Mouse (Mus musculus) left cerebral cortex, adult 8-10 months (tissue): ENCODE measurements around the gene Epb41l5. TPM values are rescaled to one million over a fixed set of nuclear protein-coding genes. Genes with fewer than 3 reads are reported as not detected.

Experiments
- DNase-seq, 2 experiments: peaks; one replicate each; pipeline ENCODE4 v3.0.0; 2022; ENCODE audit warnings: low spot score in 2 of 2
- total RNA-seq, 4 experiments: library from RNA; stranded (reverse); gene quantifications; 2 replicates each; pipeline ENCODE4 v1.2.4; 2022

Gene Epb41l5
- total RNA-seq, 4 experiments from 2014 or later = 7.0 to 10.8 (median 7.9) TPM

DNA sequence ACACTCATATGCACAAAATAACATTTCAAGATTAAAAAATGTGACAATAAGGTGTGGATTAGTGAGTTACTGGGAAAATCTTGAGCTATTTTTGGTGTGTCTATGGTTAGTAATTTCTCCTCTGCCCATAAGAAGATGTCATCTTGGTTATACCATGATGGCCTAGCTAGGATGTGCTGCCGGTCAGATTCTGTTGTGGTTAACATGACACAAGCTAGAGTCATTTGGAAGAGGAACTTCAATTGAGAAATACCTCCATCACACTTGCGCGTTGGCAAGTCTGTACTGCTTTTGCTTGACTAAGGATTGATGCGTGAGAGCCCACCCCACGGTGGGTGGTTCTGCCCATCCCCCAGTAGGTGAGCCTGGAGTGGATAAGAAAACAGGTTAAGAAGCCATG, 114.5 kb downstream of the Epb41l5 start:
- DNase-seq = no peak

DNA sequence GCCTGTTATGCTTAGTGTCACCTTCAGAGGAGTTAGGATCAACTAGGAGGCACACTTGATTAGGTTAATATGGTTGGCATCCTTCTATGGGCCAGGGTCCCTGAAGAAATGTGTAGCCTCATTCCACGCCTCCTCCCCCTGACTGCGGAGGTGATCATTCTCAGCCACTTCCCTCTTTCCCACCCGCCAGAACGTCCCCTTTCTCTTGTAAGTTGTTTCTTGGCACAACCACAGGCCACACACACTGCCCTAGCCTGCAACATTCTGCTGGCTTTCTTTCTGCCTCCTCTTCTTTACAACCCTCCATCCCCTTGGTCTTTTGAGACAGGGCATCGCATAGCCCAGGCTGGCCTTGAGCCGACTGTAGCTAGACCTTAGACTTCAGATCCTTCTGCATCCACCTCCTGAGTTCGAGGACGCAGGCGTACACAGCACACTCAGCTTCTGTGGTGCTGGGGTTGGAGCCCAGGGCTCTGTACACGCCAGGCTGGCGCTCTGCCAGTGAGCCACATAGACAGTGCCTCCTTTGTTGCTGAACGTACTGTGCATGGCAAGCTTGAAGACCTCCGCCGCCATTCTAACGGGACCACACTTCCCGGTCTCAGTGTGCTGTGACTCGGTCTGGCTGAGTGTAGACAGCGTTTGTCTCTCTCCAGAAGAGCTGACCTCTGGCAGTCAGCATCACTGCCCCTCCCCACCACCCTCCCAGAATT, 115.6 kb downstream of the Epb41l5 start:
- DNase-seq = no peak

DNA sequence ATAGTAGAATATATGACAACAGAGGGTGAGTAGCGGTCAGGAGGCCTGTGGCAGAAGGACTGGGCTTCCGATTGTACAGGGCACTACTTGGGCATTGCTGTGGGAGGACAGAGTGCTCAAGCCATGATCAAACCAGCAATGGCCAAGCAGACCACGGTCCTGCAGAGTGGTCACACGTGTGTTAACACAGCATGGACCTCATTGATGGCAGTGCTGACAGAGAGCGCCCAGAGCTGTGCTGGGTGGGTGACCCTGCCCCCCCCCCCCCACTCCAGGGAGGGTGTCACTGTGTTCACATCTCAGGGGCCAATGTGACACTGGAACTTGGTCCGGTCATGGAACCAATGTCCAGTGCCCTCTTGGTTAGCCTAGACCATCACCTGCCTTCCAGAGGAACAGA, 116.6 kb downstream of the Epb41l5 start:
- no peak for DNase-seq

DNA sequence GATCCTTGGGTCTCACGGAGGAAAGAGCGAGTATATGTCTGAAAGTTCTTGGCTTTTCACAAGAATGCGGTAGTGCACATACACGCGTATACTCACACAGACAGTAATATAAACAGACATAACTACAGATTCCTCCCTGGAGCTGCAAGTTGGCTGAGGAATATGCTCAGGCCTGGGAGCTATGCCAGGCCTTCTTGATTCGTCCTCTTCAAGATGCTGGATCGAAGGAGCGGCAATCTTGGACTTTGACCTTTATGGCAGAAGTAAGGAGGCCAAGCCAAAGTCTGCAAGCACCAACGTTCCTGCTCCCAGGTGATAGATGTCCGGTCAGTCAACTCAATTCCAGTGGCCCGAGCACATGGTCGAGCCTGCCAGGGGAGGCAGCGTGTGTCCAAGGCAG, 117.9 kb downstream of the Epb41l5 start:
- DNase-seq = no peak

DNA sequence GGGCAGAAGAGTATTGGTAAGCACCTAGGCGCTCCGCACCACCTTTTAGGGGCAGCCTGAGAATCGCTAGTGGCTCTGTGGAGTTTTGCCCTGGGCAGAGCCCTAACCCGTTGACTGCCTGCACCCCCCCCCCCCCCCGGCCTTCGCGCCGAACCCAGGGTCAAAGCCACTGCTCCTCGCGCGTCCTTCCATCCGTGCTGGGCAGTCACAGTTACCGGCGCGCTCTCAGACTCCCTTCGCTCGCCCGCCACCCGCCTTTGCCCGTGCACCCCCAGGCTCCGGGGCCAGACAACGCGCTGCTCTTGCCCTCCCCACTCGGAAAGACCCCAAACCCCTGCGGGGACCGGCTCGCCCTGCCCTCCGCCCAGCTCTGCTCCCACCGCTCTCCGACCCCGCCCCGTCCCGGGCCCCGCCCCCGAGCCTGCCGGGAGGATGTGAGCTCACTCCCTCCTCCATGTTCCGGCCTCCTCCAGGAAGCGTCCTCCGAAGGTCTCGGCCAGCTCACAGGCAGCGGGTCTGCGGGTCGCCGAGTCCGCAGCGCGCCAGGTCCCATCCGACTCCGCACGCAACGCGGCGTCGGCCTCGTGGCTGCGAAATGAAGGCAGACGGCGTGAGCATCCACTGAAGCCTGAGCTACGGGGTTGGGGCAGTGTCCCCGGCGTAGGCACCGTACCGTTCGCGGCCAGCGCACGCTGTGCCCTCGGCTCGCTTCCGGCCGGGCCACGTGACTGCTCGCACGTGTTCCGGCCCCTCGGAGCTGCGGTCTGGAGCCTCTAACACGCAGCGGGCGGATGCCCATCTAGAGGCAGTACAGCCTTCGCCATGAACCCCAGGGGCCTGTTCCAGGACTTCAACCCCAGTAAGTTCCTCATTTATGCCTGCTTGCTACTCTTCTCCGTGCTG, 122.9 kb downstream of the Epb41l5 start, which contains the start of gene Tmem185b:
TSS of gene Tmem185b (plus strand) at position 472 of the 903 bp plus-strand sequence.
- DNase-seq = peak; percentile 78 to 84

DNA sequence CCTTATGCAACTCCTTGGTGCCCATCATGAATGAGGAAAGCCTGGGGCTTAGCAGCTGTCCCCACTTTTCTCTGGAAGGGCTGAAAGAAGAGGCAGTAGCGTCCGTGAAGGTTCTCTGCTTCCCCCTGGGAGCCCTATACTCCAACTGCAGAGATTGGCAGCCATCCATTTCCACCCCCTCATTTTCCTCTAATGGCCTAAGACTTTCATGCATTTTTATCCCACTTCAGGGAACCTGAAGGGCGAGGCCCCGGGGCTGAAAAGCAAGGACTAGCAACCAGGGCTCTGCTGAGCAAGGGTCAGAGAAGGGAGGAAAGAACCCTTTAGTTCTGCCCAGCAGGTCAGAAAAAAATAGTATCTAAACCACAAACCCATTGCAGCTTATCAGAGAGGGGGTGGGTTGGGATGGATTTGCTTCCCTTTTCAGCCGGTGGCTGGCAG, 123.8 kb downstream of the Epb41l5 start:
- no peak for DNase-seq

DNA sequence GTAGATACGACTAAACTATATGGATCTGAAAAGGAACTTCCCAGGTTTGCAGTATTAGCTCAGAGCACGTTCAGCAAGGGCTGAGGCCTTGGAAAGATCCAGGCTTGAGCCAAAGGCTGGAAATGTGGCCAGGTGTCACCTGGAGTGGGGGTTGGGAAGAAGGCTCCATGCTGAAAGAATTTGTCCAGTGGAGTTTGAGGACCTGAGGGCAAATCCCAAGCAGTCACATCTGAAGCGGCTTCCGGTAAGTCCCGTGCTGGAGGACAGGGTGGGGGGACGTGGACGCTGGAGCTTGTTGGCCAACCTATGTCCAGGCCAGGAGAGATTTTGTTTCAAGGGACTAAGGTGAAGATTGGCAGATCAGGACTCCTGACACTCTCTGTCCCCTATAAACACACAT, 125.0 kb downstream of the Epb41l5 start:
- no peak for DNase-seq

DNA sequence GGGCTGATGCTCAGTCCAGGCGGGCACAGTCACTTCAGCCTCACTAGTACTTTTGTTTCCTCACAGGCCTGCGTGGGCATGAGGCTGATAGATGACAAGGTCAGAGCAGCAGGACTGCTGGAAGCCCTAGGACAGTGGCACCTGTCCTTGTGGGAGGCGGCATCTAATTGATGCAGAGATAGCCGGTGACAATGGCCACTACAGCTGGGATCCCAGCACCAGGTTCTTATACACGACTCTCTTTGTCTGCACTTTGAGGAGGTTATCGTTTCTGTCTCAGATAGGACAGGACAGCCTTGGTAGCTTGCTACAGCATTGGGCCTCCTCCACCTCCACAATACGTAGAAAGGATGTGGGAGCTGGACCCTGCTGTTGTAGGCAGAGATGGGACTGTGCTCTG, 125.4 kb downstream of the Epb41l5 start:
- DNase-seq = no peak

DNA sequence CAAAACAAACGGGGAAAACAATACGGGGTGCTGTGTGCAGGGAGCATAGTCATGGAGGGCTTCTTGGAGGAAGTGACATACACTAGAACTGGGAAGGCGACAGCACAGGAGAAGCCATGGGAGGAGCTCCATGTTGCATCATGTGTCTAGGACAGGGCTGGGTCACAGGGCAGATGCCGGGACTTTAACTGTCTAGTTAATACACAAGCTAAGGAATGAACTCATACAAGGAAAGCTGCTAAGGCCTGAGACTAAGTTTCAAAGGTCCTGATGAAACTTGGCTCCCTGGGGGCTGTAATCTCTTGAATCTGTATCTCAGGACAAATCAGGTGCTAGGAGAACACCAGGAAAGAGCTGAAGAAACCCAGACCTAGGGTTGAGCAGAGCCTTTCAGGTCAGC, 126.1 kb downstream of the Epb41l5 start:
- DNase-seq = no peak

DNA sequence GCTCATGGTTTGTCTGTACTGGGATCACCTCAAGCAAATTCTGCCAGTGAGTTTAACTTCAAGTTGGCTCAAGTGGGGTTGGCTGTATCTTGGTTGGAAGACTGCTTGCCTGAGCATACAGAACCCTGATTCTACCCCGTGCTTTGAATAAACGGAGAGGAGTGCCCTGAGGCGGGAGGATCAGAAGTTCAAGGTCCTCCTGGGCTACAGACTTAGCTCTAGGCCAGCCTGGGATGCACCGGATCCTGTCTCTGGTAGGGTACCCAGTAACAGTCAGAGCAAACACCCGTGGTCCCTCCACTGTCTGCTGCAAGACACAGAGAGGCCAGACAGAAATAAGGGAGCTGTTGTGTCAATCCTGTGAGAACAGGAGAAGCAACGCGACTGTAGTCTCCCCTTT, 127.1 kb downstream of the Epb41l5 start:
- DNase-seq = no peak

DNA sequence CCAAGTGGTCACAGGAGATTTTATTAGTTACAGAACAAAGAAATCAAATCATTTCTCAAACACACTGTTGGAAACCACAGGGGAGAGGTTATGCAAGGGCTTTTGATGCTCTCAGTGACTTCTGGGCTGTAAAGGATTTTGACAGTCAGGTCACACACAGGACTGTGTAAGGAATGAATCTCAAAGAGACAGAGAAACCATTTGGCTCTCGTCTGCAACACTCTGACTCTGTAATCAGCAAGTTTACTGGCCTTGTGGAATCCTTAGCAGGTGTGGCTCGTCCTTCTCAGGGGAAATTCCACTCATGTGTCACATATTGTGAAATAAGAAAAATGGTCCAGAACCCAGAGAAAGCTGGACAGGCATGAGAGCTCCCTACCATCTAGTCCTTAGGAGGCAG, 127.8 kb downstream of the Epb41l5 start:
- DNase-seq = no peak

DNA sequence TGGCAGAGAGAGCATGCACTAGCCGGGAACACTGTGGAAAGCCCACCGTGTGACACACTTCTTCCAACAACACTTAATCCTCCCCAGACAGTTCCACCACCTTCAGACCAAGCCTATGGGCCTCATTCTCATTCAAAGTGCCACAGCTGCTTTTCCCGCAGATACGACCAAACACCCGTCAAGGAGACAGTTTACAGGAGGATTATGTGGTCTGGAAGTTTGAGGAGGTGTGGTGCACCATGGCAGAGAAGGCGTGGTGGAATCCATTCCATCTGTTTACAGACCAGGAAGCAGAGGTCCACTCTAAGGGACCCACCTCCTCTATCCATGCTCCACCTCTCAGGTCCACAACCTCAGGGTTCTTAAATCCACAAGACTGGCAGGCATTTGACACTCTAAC, 129.5 kb downstream of the Epb41l5 start:
- no peak for DNase-seq

DNA sequence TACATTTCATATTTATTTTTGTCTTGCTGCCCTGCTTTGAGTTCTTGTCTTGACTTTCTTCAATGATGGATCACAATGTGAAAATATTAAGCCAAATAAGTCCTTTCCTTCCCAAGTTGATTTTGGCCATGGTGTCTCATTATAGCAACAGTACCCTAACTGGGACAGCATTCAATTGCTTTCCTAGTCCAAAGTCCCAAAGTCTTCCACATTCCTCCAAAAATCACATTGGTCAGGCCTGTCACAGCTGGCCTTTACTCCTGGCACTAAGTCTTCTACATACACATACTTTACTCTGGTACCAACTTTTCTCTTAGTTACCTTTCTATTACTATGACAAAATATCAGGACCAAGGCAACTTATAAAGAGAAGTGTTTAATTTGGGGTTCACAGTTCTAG, 130.0 kb downstream of the Epb41l5 start:
- no peak for DNase-seq

DNA sequence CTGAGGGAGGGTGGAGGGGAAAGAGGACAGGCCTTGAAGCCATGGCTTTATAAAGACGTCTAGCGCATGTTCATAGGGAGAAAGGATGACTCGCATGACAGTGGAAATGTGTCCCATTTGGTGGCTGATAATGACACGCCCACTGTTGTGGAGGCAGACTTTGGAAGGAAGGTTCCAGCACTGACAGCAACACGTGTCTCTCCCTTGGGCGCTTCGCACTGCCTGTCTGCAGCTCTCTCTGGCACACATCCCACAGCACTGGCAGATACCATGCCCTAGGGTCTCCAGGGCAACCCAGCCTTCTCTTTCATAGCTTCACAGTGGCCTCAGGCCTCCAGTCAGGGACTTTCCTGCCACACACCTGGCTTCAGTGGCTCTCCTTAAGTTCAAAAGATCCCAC, 130.7 kb downstream of the Epb41l5 start:
- no peak for DNase-seq

DNA sequence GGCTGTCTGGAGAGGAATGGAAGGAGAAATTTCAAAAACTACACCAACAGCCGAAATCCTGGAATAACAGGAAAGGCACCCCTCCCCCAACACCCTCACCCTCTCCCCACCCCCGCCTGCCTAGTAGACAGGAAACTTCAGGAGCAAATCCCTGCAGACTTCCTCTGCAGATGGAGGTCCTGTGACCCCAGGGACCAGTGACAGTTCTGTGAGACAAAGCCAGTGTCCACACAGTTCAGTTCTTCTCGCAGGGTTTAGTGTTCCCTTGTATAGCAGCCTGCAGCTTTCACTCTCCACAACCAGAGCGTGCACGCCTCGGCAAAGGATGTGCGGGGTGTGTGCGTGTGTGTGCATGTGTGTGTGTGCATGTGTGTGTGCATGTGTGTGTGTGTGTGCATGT, 137.9 kb downstream of the Epb41l5 start:
- no peak for DNase-seq

DNA sequence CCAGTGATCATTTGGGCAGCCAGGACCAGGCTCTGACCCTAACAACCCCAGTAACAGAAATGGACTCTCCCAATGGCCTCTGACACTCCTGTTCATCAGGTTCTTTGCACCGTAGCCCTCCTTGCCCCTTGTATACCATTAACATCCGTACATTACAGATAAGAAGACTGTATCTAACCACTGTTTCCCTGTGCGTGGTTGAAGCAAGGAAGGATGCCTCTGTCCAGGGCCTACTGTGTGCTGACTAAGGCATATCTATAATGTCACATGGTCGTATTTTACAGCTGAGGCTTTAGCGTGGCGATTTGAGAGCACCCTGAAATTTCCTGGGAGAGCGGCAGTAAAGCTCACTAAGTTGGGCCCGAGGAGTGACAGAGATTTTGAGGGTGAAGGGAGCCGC, 138.4 kb downstream of the Epb41l5 start:
- DNase-seq = no peak

DNA sequence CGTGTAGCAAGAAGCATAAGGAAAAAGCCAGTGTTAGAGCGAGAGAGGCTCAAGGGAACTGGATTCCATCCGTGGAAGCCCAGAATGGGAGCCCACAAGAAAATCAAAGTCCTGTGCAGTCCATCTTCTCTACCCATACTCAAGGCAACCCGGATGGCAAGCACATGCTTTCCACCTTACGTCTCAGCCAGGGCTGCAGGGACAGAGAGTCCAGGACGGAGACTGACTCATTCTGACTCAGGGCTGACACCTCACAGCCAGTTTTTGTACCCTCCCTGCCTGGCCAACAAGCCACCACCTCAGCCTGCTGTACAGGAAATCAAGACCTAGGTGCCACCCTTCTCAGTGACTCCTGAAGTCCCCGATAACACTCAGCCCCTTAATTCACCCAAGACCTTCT, 139.3 kb downstream of the Epb41l5 start:
- no peak for DNase-seq

DNA sequence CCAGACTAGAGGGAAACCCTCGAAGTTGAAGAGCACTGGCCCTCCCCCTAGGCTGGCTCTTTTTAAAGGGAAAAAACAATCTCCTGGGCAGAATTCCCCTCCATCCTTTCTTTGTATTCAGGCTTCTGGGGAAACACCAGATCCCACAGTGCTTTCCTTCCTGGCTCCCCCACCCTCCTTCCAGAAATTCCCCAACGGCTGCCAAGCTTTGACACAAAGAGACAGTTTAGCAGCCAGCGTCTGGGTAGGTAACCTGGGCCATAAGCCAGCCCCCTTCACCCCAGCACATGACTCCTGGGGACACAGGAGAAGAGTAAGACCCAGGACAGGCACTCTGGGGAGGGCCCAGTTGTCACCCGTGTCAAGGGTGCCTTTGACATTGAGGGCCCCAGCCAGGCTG, 140.3 kb downstream of the Epb41l5 start:
- DNase-seq = no peak

DNA sequence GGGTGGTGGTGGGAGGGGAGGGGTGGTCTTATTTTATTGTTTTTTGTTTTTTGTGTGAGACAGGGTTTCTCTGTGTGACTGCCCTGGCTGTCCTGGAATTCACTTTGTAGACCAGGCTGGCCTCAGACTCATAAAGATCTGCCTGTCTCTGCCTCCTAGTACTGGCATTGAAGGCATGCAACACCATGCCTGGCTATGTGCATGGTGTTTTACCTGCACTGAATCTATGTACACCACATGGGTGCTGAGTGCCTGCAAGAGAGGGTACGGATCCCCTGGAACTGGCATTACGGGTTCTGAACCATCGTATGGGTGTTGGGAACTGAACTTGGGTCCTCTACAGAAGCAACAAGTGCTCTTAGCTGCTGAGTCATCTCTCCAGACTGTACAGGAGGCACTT, 142.8 kb downstream of the Epb41l5 start:
- DNase-seq = no peak

DNA sequence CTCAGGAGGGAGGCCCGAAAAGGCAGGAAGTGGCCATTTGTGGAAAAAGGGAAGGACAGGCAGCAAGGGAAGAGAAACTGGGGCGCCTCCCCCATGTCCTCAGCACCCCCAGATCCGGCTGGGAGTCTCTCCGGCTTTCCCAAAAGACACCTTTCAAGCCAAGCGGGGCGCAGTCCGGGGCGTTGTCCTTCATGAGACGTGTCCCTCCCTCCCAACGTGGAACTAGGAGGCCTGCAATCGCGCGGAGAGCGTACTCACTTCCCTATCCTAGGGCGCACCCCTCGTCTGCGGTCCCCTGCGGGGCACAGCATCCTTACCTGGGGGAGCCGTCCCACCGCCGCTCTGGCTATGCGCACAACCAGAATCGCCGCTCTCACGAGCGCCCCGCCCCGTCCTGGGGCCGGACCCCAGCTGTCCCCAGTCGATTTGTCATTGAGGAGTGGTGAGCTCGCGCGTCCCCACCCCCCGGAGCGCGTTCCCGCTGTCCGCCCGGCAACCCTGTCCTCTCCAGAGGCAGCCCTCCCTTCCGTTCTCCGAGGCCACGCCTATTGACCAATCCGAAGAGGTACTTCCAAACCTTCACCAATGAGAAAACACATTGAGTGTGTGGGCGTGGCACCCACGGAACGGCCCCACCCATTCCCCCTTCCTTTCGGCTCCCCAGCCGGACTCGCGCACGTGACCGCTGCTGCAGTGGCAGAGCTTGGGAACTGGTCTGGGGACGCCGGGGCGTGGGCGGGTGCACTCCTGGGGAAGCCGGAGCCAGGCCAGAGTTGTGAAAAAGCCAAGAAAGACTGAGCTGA, 144.3 kb downstream of the Epb41l5 start, which contains the start of gene Ralb:
TSS of gene Ralb (minus strand) at position 535 of the 803 bp plus-strand sequence.
- DNase-seq = peak; percentile 83 to 98

DNA sequence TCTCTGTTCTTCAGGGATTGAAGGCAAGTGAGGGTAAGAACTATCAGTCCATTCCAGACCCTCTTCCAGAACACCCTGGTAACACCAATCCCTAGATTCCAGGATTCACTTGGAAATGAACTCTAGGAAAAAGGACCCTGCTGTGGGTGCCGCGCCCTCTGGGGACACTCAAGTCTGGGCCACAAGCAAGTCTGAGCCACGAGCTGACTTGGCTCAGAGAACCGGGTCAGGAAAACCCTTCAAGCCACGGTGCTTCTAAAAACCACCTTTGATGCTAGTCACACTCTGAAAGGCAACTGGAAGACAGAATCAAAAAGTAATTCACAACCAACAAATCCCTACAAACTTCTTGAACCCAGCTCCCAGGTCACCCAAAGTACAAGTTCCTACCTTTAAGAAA, 145.0 kb downstream of the Epb41l5 start:
- no peak for DNase-seq

DNA sequence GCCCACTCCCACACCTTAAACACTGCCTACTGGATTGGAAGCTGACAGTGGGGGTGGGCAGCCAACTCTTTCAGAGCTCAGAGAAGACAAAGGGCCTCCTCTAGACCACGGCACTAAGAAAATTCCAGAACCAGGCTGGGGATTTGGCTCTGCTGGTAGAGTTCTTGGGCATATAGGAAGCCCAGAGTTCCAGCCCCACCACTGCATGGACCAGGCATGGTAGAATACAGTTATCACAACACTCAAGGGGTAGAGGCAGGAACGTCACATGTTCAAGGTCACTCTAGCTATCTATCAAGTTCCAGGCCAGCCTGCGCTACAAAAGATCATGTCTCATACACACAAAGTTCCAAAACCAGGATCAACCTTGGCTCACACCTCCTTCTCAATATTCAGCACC, 145.6 kb downstream of the Epb41l5 start:
- DNase-seq = no peak
